Mouse (Mus musculus) retina, postnatal 1 day (tissue): ENCODE results near the gene Mtmr3.

Experiments used
- DNase-seq: peaks from one replicate; pipeline ENCODE4 v3.0.0-alpha.2; 2012

The Mtmr3 gene

DNA sequence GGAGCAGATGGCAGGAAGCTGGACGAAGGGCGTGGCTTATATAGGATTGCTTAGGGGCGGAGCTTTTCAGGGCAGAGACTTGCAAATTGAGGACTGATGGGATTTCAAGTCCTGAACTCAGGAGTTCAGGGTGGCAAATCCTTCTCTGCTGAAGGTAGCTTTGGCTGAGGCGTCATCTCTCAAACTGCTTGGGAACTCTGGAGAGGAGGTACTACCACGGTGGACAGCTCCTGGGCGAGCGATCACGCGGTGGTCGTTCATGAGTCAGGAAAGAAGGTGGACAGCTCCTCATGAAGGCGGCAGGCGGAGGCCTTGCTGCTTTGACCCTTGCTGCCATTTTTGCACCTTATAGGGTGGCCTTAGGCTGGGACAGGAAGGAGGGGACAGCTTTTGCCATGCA is 133.5 kb downstream of the Mtmr3 start:
- peak; percentile 55 for DNase-seq

DNA sequence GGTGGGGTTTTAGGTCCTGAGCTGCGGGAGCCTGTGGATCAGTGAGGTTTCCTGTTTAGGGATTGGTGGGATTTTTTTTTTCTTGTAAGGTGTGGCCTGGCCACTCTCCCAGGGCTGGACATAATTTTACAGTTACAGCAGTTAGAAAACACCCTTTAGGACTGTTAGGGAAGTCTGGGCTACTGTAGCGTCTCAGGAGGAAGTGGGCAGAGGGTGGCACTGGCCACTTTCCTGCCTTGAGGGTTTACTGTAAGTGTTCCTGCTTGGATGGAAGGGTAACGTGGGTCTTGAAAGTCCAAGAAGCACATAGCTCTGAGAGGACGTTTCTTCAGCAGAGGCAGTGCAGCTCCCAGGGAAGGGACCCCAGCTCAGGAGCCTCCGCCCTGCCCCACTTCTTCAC is 134.0 kb downstream of the Mtmr3 start:
- no peak for DNase-seq

DNA sequence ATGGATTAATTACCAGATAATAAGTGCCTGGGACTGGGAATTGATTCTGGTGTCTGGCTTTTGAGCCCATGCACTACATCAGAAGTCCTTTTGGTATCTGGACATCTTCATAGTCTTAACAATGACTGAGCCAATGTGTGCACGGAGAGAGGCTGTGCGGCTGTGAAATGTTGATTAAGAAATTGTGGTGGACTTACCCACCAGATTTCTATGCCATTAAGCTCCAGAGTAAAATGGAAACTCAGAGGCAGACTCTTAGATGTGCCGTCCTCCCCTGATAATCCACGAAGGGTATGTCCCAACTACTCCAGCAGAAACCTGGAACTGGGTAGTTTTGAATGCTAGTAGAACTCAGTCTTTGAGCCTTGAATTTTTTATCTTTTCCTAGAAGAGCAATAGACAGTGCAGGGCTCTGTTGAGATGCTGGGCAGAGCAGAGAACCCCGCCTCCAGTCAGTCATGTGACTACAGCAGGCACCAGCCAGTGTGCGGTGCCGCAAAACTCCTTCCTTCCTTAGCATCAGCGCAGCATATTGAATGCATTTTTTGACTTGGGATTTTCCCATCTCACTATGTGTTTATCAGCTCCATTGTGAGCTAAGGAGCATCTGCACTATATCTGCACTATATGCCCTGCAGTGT is 139.6 kb downstream of the Mtmr3 start:
- DNase-seq, result no peak

DNA sequence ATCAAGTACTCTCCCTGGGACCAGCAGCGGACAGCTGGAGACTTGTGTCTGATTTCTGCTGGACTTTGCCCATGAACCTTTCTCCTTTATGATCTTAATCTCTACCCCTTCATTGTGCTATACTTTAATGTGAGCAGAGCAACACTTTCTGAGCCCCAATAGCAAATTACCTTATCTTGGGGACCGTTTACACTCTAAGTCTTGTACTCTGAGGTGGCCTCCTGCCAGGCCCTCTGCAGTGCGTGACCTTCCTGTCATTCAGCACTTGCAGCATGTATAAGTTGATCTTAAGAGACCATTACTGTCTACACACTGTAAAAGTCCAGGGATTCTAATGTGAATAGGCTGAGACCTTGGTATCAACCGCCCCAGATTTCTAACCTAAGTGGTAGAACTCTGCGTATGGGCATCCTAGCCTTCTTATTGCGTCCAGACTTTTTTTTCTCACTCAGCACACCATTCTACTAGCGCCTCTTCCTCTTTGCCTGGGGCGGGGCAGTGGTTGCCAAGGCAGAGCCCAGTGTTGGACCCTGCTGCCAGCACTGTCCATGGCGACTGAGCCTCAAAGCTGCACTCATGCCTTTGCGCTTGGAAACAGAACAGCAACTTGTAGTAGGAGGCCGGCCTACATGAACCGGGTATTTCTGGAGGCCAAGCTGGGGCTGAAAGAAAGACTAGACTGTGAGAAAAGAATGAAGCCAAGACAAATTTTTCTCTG is 142.0 kb downstream of the Mtmr3 start:
- DNase-seq, result no peak

DNA sequence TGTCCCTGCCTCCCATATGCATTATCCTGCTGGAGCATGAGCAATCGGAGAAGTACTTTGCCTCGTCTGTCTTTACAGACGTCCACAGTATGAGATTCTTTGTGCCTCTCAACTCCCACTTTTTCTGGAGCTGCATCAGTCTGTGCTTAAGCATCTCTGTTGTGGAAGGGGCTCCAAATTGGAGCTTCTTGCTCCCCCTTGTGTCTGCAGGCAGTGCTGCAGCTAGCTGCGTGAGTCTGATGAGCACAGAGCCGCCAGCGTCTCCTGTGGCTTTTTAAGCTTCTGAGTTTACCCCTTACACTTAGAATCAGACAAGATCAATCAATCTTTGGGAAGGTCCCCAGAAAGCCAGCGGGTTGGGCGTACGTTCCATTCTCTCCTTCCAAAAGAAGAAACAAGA is 143.5 kb downstream of the Mtmr3 start:
- peak; percentile 72 for DNase-seq

DNA sequence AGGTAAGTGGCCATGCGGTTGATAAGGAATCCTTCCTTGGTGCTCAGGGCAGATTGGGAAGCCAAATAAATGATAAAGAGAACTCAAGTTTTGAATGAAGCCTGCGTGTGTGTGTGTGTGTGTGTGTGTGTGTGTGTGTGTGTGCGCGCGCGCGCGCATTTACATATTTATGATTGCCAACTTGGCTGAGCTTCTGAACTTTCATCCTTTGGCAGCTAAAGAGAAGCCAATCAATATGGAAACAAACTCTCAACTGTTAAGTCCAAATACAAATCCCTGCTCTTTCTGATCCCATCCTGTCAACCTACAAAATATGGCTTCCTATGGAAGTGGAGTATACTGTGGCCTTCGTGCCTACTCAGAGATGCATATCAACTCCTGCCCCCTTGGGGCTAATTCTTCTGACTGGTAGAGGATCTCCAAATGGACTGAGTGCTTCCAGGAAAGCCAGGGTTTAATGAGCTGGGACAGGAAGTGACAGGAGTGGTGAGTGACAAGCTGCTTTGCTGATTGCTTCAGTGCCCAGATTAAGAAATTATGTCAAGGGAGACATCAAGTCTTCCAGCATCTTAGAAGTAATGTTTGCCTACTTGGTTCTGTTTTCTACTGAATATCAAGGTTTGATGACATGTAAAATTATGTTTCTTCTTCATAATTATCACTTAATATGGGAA is 148.3 kb downstream of the Mtmr3 start:
- DNase-seq, result peak; percentile 34

DNA sequence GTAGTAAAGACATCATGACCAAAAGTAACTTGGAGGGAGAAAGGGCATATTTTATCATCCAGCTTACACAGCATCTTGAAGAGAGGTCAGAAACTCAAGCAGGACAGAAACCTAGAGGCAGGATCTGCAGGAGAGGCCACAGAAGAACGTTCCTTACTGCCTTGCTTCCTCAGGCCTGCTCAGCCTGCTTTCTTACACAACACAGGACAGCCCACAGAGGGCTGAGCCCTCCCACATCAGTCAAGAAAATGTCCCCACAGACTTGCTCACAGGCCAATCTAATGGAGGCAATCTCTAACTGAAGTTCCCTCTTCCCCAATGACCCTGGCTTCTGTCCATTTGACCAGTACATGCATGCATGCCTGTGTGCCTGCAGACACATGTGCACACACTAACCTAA is 152.4 kb downstream of the Mtmr3 start:
- no peak for DNase-seq

DNA sequence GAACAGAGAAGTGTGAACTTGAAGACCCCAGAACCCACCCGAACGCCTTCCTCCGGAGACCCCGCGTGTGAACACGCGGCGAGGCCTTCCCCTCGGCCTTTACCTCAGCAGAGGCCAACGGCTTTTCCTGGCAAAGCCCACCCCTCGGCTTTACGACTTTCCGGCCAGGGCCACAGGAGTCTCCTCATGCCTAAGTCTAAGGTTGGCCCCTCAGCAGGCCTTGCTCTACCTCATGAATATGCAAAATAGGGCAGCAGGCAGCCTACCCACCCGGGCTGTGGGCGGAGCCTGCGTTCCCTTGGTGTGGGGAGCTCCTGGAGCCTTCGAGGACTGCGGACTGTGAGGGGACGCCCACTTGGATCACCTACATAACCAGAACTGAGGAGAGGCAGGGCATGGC is 153.7 kb downstream of the Mtmr3 start, which contains the start of gene Hormad2:
TSS of gene Hormad2 (minus strand) at position 128 of the 400 bp plus-strand sequence.
- DNase-seq, result no peak

DNA sequence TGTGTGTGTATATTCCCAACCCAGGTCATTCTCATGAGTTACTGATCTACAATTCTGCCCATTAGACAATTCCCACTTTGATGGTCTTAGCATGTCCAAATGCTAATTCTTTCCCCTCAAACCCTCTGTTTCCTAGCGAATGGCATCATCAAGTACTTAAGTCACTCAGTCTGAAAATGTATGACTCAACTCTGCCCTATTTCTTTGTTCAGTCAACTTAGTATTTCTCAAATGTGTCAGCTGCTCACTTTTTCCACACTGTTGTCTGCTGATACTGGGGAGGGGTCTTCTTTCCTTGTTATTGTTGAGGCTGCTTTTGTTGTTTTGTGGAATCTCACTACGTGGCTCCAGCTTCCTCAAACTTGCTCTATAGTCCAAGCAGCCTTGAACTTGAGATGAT is 156.5 kb downstream of the Mtmr3 start:
- DNase-seq, result no peak

DNA sequence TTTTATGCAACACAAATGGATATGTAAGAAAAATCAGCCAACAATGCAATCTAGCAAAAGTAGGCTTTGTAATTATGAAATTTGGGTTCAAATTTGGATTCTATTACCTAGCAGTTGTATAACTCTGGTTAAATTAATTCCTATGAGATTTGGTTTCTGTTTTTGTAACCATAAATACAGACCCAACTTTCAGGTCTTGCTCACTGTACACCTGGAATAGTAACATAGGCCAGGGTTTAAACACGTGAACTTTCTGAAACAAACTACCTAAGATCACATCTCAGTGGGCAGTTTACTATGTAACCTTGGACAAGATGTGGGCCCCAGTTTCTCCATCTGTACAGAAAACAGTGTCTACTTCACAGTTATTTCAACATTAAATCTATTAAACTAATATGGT is 157.3 kb downstream of the Mtmr3 start:
- DNase-seq, result no peak

DNA sequence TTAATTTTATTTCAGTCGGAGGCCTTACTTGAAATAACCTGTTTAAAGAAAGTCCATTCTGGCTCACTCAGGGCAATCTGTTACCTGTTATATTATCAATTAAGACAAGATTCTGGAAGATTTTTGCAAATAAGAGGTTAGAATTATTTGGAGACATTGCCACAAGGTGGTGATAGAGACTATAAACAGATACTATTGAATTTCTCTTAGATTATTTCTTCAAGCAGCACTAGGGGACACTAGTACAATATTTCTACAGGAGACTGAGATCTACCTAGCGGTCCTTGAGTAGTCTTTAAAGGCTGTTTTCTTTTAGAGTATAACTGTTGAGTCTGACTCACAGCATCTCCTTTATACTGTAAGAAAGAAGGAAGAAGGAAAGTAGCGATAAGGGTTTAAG is 158.0 kb downstream of the Mtmr3 start:
- DNase-seq, result peak; percentile 38

DNA sequence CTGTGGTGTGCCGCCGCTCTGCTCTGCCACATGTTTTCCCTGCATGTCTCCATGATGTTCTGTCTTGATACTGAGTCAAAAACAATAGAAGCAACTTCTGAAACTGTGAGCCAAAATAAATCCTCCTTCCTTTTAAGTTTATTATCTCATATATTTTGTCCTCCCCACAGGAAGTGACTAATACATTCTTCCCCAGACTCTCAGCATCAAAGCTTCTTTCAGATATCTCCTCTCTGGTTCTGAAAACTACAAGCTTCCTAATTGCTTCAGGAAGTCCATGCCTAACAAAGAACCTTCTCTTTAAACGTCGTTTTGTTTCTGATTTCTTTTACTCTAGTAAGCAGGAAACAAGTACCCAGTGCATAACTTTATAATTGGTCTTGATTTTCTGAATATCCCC is 160.2 kb downstream of the Mtmr3 start:
- peak; percentile 34 for DNase-seq
